Mouse (Mus musculus) liver, adult (tissue): ENCODE data around the gene 4933402N03Rik.

ENCODE experiments used
- GATA4 ChIP-seq: IDR thresholded peaks from 2 replicates; pipeline ENCODE4 v1.6.1; 2014; ENCODE audit warnings: mild to moderate bottlenecking, low read length; ENCODE audit not compliant: insufficient replicate concordance

The 4933402N03Rik gene

DNA sequence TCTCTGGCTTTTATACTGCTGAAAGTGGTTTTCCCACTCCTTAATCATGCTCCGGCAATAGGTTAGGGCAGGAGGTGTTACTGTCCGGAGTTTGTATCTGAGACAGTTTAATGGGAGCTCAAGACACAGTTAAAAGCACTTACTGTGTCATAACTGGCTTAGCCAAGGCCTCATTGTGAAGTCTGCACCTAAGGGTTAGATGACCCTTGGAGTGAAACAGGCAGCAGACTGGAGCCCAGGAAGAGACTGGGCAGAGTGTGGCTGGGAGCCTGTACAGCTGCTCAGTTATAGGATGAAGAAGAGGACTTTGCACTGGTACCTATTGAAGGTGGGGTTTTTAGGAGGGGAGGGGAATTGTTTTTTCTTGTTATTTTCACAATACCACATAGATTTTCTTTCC lies at the start of gene 4933402N03Rik:
TSS of gene 4933402N03Rik (minus strand) at position 101 of the 400 bp plus-strand sequence.
- no peak for TF ChIP-seq GATA4

- TF ChIP-seq GATA4: no peak
Measured at GRCm38 (mm10) chr7:131187996-131188395, 41.9 kb upstream of the 4933402N03Rik start.

DNA sequence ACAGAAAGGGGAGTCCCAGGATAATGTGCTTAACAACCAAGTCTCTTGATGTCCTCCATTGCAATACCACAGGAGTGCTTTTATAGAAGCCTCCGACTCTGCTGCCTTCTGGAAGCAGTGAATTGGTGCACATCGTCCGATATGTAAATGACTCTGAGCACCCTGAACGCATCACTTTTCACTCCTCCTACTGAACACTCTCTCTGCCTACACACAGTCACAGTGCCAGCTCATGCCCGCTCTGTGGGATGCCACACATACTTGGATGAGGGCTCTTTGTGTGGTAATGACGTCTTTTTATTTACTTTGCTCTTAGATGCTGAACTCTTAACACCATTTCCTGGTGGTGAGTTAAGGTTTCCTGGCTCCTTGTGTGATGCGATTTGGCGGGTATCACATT lies 40.9 kb upstream of the 4933402N03Rik start:
- no peak for TF ChIP-seq GATA4

DNA sequence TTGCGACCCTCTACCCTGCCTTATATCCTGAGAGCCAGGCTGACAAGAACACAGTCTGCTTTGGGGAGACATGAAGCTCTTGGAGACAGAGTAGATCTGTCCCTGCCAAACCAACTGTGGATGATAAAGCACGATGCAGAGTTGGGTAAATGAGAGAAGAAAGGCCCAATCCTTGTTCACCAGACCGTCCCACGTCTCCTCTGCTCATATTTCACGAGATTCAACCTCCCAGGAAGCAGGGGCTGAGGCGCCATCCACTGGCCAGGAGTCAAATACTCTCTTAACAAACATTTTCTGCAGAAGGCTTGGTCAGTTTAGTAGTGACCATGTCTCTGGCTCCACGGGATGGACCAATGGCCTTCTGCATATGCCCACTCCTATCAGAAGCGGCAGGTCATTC lies 38.2 kb upstream of the 4933402N03Rik start:
- no peak for TF ChIP-seq GATA4

GRCm38 (mm10) chr7:131182685-131183084 lies 36.6 kb upstream of the 4933402N03Rik start:
- TF ChIP-seq GATA4: no peak

DNA sequence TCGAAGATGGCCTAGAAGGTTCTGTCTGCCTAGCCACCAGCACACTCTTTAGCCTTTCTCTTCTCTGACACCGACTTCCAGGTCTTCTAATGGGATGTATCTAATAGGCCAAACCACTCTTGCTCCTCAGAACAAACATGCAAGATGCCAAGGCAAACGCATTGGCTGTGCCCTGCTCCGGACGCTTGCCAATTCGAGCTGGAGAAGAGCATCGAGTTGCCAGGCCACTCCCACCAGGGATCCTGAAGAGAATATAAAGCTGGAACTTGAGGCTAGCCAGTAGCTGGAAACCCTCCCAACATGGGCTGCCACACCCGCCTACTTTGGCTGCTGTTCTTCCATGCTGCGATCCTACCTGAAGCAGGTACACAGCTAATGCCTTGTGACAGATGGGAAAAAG lies 28.0 kb upstream of the 4933402N03Rik start, which contains the start of gene 5430419D17Rik:
TSS of gene 5430419D17Rik (plus strand) at position 282 of the 400 bp plus-strand sequence.
- no peak for TF ChIP-seq GATA4

GRCm38 (mm10) chr7:131169099-131169498 lies 23.0 kb upstream of the 4933402N03Rik start:
- TF ChIP-seq GATA4: no peak

DNA sequence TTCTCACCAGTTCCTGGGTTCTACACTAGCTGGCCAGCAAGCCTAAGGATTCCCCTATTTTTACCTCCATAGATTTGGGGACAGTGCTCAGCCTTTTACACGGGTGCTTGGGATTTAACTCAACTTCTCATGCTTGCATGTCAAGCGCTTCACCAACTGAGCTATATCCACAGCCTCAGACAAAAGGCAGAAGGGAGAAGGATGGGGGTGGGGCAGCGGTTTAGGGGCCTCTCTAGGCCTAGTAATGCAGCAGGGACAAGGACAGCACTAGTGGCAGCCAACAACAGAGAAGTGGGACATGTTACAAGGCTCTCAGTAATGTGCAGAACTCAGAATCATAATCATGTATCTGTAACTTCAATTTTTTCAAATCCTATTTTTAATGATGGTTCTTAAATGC lies 21.7 kb upstream of the 4933402N03Rik start:
- TF ChIP-seq GATA4: no peak

DNA sequence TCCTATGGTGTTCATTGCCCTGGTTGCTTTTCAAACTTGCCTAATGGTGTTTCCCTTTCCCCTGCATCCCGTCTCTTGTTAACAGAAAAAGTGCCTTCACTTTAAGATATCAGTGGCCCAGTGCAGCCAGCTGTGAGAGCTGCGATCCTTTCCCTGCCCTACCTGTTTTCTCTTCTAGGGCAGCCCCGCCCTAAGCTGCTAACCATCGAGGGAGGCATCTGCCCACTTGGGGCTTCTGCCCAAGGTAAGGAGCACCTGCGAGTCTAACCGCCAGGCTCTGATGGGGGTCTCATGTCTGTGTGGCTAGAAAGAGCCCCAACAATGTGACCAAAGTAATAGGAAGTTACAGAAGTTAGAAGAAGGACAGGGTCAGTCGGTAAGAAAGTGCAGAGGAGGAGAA lies 16.1 kb upstream of the 4933402N03Rik start:
- no peak for TF ChIP-seq GATA4

GRCm38 (mm10) chr7:131153044-131153443 lies 6.9 kb upstream of the 4933402N03Rik start:
- no peak for TF ChIP-seq GATA4

DNA sequence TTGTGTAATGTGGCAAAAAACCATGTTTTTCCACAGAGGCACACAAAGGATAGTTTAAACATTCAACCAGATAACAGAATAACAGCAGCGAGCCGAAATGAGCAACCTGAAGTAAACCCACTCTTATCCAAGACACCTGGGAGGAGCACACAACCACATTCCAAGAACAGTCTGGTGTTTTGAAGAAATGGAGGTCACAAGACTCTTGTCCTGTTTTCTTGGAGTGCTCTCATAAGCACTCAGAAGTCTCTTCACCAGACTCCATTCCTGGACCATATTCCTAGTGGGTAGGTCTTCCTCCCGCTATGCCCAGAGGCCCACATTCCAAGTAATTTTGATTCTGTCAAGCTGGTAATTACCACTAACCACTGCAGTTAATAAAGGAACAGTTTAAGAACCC lies 4.1 kb upstream of the 4933402N03Rik start:
- no peak for TF ChIP-seq GATA4

DNA sequence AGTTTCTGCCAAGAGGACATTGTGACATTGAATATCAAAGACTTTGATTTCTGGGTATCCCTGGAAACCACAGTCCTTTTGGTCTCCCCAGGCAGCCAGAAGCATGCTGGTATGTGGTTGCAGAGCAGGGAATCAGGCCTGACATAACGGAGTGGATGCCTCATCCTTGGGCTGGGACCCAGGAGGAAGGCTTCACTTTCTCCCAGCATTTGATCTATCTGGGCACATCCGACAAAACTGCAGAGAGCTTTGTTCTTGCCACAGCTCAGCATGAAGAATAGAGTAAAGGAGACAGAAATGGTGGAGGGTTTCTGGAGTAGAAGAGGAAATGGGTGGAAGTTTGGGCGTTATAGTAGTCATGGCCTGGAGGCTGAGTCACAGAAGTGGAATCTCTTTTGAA lies 12.9 kb downstream of the 4933402N03Rik start:
- no peak for TF ChIP-seq GATA4

GRCm38 (mm10) chr7:131130021-131130420 lies 16.1 kb downstream of the 4933402N03Rik start:
- TF ChIP-seq GATA4: no peak

GRCm38 (mm10) chr7:131122210-131122807 lies 23.8 kb downstream of the 4933402N03Rik start:
- no peak for TF ChIP-seq GATA4

- no peak for TF ChIP-seq GATA4
Measured at GRCm38 (mm10) chr7:131114434-131114833, 31.7 kb downstream of the 4933402N03Rik start.

DNA sequence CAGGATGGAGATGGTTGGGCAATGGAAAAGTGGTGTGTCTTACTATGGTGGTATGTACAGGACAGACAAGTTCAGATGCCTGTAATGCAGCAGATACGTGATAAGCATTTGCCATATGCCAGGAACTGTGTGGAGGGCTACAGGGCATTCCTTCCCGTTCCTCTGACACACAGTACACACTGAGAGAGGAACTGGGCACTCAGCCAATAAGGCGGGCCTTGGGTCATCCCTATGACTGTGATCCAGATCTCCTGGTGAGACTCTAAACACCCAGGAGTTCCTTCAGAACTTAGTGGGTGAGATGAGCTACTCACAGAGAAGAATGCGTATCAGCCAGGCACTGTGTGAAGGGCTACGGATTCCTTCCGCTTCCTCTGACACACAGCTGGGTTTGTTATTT lies 32.4 kb downstream of the 4933402N03Rik start:
- TF ChIP-seq GATA4: no peak

GRCm38 (mm10) chr7:131112486-131112885 lies 33.6 kb downstream of the 4933402N03Rik start:
- no peak for TF ChIP-seq GATA4
